Mouse (Mus musculus) heart, adult 2 months (tissue): ENCODE results near the gene Tsr2. TPM values are rescaled to one million over a fixed set of nuclear protein-coding genes. Genes with fewer than 3 reads are reported as not detected.

Experiments used
- DNase-seq, 2 experiments: peaks; one replicate each; pipeline ENCODE4 v3.0.0; 2021
- H3K27ac ChIP-seq: fragments of 200-600 bp; 2 replicates; pipeline ENCODE4 v1.8.1; 2022
- H3K27me3 ChIP-seq: fragments of 200-500 bp; 2 replicates; pipeline ENCODE4 v1.6.1; 2012; ENCODE audit warnings: mild to moderate bottlenecking, low read length, inconsistent platforms, mixed read lengths; ENCODE audit not compliant: control insufficient read depth, insufficient read depth
- H3K36me3 ChIP-seq: fragments of 200-500 bp; 2 replicates; pipeline ENCODE4 v1.6.1; 2012; ENCODE audit warnings: low read length, inconsistent platforms; ENCODE audit not compliant: control insufficient read depth, insufficient read depth
- H3K4me1 ChIP-seq: fragments of 200-500 bp; 2 replicates; pipeline ENCODE4 v1.6.1; 2011; ENCODE audit warnings: low read length; ENCODE audit not compliant: control insufficient read depth, insufficient read depth
- H3K4me3 ChIP-seq: fragments of 200-600 bp; 2 replicates; pipeline ENCODE4 v1.8.1; 2022
- H3K79me2 ChIP-seq: fragments of 200-500 bp; replicated peaks from 2 replicates; pipeline ENCODE4 v1.6.1; 2012; ENCODE audit warnings: mild to moderate bottlenecking, inconsistent platforms, low read length, moderate library complexity, mixed read lengths; ENCODE audit not compliant: control insufficient read depth, insufficient read depth
- H3K9ac ChIP-seq: fragments of 200-500 bp; 2 replicates; pipeline ENCODE4 v1.6.1; 2012; ENCODE audit warnings: low read depth, mild to moderate bottlenecking, control low read depth, inconsistent platforms, low read length, mixed read lengths
- CTCF ChIP-seq: fragments of 200-600 bp; IDR thresholded peaks from 2 replicates; pipeline ENCODE4 v1.8.1; 2022; ENCODE audit warnings: antibody characterized with exemption, mild to moderate bottlenecking, moderate library complexity
- EP300 ChIP-seq: fragments of 200-500 bp; IDR thresholded peaks from 2 replicates; pipeline ENCODE4 v1.6.1; 2011; ENCODE audit warnings: low read depth, low read length, control low read depth; ENCODE audit not compliant: insufficient read depth
- POLR2A ChIP-seq: fragments of 200-500 bp; IDR thresholded peaks from 2 replicates; pipeline ENCODE4 v1.6.1; 2011; ENCODE audit warnings: mild to moderate bottlenecking, low read depth, low read length, control low read depth; ENCODE audit not compliant: insufficient read depth
- WGBS: fragments of 180-500 bp; shearing (Covaris S2); methylation state at CpG from one replicate; pipeline ENCODE4 v1.1.7; 2018; 5-methylcytosine and 5-hydroxymethylcytosine counted together
- intact Hi-C: fragments of 180-260 bp; cut with DNase I; formaldehyde crosslinking; loops from one replicate; pipeline ENCODE4 v1.15.1; 2025
- polyA plus RNA-seq: library from polyadenylated mRNA; depleted of rRNA; stranded (reverse); fragments of >200 nt; gene quantifications from 2 replicates; pipeline ENCODE4 v1.2.3, GENCODE M21; 2012
- total RNA-seq, 2 experiments: library from RNA; stranded (reverse); gene quantifications; 2 replicates each; pipeline ENCODE4 v1.2.3; 2021

Tsr2 gene
- total and polyA plus RNA-seq, 3 experiments = 4.9 to 12.8 (median 12.5) TPM

- peaks cover 4% of the 10 kb centered on the region for H3K4me1 ChIP-seq
- 75% methylated on average over 7 of the region's 7 CpGs for WGBS
- TF ChIP-seq POLR2A = no peak
- no peak for TF ChIP-seq EP300
- no peak for TF ChIP-seq CTCF
- H3K36me3 ChIP-seq = no peaks in the 10 kb centered on the region
- no peaks in the 10 kb centered on the region for H3K27me3 ChIP-seq
- DNase-seq = peak in 1 of 2 experiments; percentile 4
- H3K27ac ChIP-seq = no peak overlapping the region
- H3K4me3 ChIP-seq = no peak overlapping the region
- intact Hi-C loops = loop anchor here (5.0 kb wide), 1 partner anchor 33 kb away; the partner anchor contains the start of gene Gnl3l
- H3K9ac ChIP-seq = no peak overlapping the region
- no peaks in the 10 kb centered on the region for H3K79me2 ChIP-seq
These were observed 46.0 kb downstream of the Tsr2 start for GRCm38 (mm10) chrX:151050337-151050736.

- TF ChIP-seq POLR2A (no peak), CTCF (no peak), EP300 (no peak)
- Histone ChIP-seq H3K4me1 (peaks cover 4% of the 10 kb centered on the region), H3K79me2 (no peaks in the 10 kb centered on the region), H3K9ac (no peak overlapping the region), H3K27ac (no peak overlapping the region), H3K36me3 (no peaks in the 10 kb centered on the region), H3K4me3 (no peak overlapping the region), H3K27me3 (no peaks in the 10 kb centered on the region)
- 70% methylated on average over 8 of the region's 8 CpGs for WGBS
- no peak for DNase-seq
- intact Hi-C loops = loop anchor here (5.0 kb wide), 3 partner anchors 32 to 82 kb away; partner anchors contain the start of genes Gnl3l and Tsr2
These were observed 46.6 kb downstream of the Tsr2 start for GRCm38 (mm10) chrX:151049661-151050215.

DNA sequence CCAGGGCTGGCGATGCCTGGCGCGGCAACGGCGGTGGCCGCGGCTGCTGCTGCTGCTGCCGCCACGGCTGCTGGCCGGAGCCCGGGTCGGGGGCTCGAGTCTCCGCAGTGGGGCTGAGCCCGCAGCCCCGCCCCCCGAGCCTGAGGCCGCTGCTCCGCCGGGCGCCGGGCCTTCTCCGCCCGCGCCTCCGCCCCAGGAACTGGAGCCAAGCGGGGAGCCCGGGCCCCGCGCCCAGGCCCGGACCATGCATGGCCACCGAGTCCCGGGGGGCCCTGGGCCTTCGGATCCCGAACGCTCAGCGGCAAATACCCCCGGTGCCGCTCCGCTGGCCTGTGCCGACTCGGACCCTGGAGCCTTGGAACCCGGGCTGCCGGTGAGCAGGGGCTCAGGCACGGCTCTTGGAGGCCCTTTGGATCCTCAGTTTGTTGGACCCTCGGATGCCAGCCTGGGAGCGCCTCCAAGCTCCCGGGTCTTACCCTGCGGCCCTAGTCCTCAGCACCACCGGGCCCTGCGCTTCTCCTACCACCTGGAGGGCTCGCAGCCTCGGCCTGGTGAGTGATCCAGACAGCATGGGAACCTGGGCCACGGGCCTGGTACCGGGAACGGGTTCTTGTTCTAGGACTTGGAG, 48.8 kb downstream of the Tsr2 start:
- Histone ChIP-seq H3K27ac (peak overlapping the region; percentile 66), H3K27me3 (no peaks in the 10 kb centered on the region), H3K4me1 (no peaks in the 10 kb centered on the region; the same call in 1 of the 2 replicates), H3K9ac (peak overlapping the region; percentile 89), H3K36me3 (no peaks in the 10 kb centered on the region), H3K4me3 (peak overlapping the region; percentile 62), H3K79me2 (no peaks in the 10 kb centered on the region)
- TF ChIP-seq CTCF (no peak), POLR2A (no peak), EP300 (no peak)
- DNase-seq = peak; percentile 61 to 72
- intact Hi-C loops = loop anchor here (5.0 kb wide), 2 partner anchors 50 to 80 kb away; partner anchors contain the start of gene Tsr2
- 19% methylated on average over 55 of the region's 56 CpGs for WGBS

- peak overlapping the region; percentile 66 for H3K27ac ChIP-seq
- H3K79me2 ChIP-seq = no peaks in the 10 kb centered on the region
- no peaks in the 10 kb centered on the region for H3K27me3 ChIP-seq
- H3K4me3 ChIP-seq = peak overlapping the region; percentile 62
- intact Hi-C loops = loop anchor here (5.0 kb wide), 2 partner anchors 50 to 80 kb away; partner anchors contain the start of gene Tsr2
- H3K4me1 ChIP-seq = no peaks in the 10 kb centered on the region; the same call in 1 of the 2 replicates
- peak; percentile 85 to 88 for DNase-seq
- 21% methylated on average over 50 of the region's 62 CpGs for WGBS
- no peaks in the 10 kb centered on the region for H3K36me3 ChIP-seq
- TF ChIP-seq CTCF = no peak
- no peak for TF ChIP-seq EP300
- TF ChIP-seq POLR2A = peak; percentile 58
- peak overlapping the region; percentile 89 for H3K9ac ChIP-seq
These were observed 49.4 kb downstream of the Tsr2 start for GRCm38 (mm10) chrX:151046777-151047430.

- Histone ChIP-seq H3K4me1 (no peaks in the 10 kb centered on the region; the same call in 1 of the 2 replicates), H3K27me3 (no peaks in the 10 kb centered on the region), H3K36me3 (no peaks in the 10 kb centered on the region), H3K27ac (peak overlapping the region; percentile 26), H3K9ac (no peak overlapping the region), H3K79me2 (no peaks in the 10 kb centered on the region), H3K4me3 (peak overlapping the region; percentile 62; the same call in 1 of the 2 replicates)
- DNase-seq = no peak
- WGBS = 39% methylated on average over 11 of the region's 11 CpGs
- intact Hi-C loops = loop anchor here (5.0 kb wide), 2 partner anchors 51 to 79 kb away; partner anchors contain the start of gene Tsr2
- no peak for TF ChIP-seq CTCF
- no peak for TF ChIP-seq EP300
- no peak for TF ChIP-seq POLR2A
These were observed 50.0 kb downstream of the Tsr2 start for GRCm38 (mm10) chrX:151046321-151046720.
